Mouse (Mus musculus) liver, adult 2 months (tissue): ENCODE results near the gene Nsa2.

Source experiments
- CTCF ChIP-seq: fragments of 200-500 bp; IDR thresholded peaks from 2 replicates; pipeline ENCODE4 v1.5.1; 2011; ENCODE audit warnings: low read depth, low read length, control low read depth
- POLR2A ChIP-seq: fragments of 200-500 bp; IDR thresholded peaks from 2 replicates; pipeline ENCODE4 v1.6.1; 2011; ENCODE audit warnings: low read length, control low read depth; ENCODE audit not compliant: insufficient read depth; ENCODE audit errors: extremely low read depth

GRCm38 (mm10) chr13:97184168-97184567 lies 46.4 kb upstream of the Nsa2 start:
- TF ChIP-seq CTCF (no peak), POLR2A (no peak)
